Mouse (Mus musculus) kidney, embryonic 16.5 days (tissue): Measurements from ENCODE around the gene Ccdc182. TPM values are rescaled to one million over a fixed set of nuclear protein-coding genes. Genes with fewer than 3 reads are reported as not detected.
A peak's percentile ranks its signal among the peaks of the same experiment; 100 is the strongest.

Experiments
- ATAC-seq: fragments of 200-750 bp; cut with Nextera tagmentation; 2 replicates; pipeline ENCODE4 v1.8.0; 2017; ENCODE audit warnings: moderate TSS enrichment; ENCODE audit not compliant: low FRiP score, low TSS enrichment
- H3K27ac ChIP-seq: fragments of 300-500 bp; sonication (generic); 2 replicates; pipeline ENCODE4 v1.5.1; 2014; ENCODE audit warnings: low read length
- H3K27me3 ChIP-seq: fragments of 300-500 bp; sonication (generic); 2 replicates; pipeline ENCODE4 v1.6.1; 2014; ENCODE audit warnings: low read length, control low read depth, mixed read lengths; ENCODE audit not compliant: insufficient read depth
- H3K36me3 ChIP-seq: fragments of 300-500 bp; sonication (generic); 2 replicates; pipeline ENCODE4 v1.6.1; 2014; ENCODE audit warnings: low read length, control low read depth, mixed read lengths; ENCODE audit not compliant: insufficient read depth
- H3K4me1 ChIP-seq: fragments of 300-500 bp; sonication (generic); 2 replicates; pipeline ENCODE4 v1.6.1; 2014; ENCODE audit warnings: low read length, control low read depth, mixed read lengths; ENCODE audit not compliant: insufficient read depth
- H3K4me2 ChIP-seq: fragments of 300-500 bp; sonication (generic); replicated peaks from 2 replicates; pipeline ENCODE4 v1.6.1; 2014; ENCODE audit warnings: low read depth, low read length
- H3K4me3 ChIP-seq: fragments of 300-500 bp; sonication (generic); 2 replicates; pipeline ENCODE4 v1.5.1; 2014; ENCODE audit warnings: mild to moderate bottlenecking, low read length
- H3K9ac ChIP-seq: fragments of 300-500 bp; sonication (generic); replicated peaks from 2 replicates; pipeline ENCODE4 v1.6.1; 2014; ENCODE audit warnings: low read length
- H3K9me3 ChIP-seq: fragments of 300-500 bp; sonication (generic); 2 replicates; pipeline ENCODE4 v1.6.1; 2016; ENCODE audit warnings: low read length, control low read depth
- WGBS: fragments of 180-500 bp; shearing (Covaris S2); extraction: QIAGEN DNeasy Blood & Tissue Kit; methylation state at CpG from one replicate; pipeline ENCODE4 v1.1.7; 2014; 5-methylcytosine and 5-hydroxymethylcytosine counted together
- polyA plus RNA-seq: library from polyadenylated mRNA; unstranded; fragments of >200 nt; fragmentation: Nextera tagmentation; extraction: Ambion mirVana; gene quantifications from 2 replicates; pipeline ENCODE4 v1.2.1, GENCODE M21; 2015

Gene Ccdc182
- polyA plus RNA-seq, 1 experiment from 2014 or later = 3.0 TPM

GRCm38 (mm10) chr11:88258212-88258611 lies 35.6 kb upstream of the Ccdc182 start:
- Histone ChIP-seq H3K9ac (no peak overlapping the region), H3K9me3 (peaks cover 8% of the 10 kb centered on the region; the same call in 1 of the 2 replicates), H3K4me2 (no peak overlapping the region), H3K4me1 (peaks cover 11% of the 10 kb centered on the region), H3K36me3 (no peaks in the 10 kb centered on the region), H3K27me3 (no peaks in the 10 kb centered on the region), H3K4me3 (no peak overlapping the region), H3K27ac (no peak overlapping the region)
- no peak for ATAC-seq
- 79% methylated on average over 4 of the region's 4 CpGs for WGBS

GRCm38 (mm10) chr11:88260463-88260862 lies 33.4 kb upstream of the Ccdc182 start:
- peaks cover 8% of the 10 kb centered on the region; the same call in 1 of the 2 replicates for H3K9me3 ChIP-seq
- 35% methylated on average over 7 of the region's 7 CpGs for WGBS
- H3K27ac ChIP-seq = no peak overlapping the region
- H3K9ac ChIP-seq = no peak overlapping the region
- H3K27me3 ChIP-seq = no peaks in the 10 kb centered on the region
- no peak overlapping the region for H3K4me3 ChIP-seq
- no peaks in the 10 kb centered on the region for H3K36me3 ChIP-seq
- ATAC-seq = no peak
- no peak overlapping the region for H3K4me2 ChIP-seq
- 0 out of 2 replicates have a peak, but pooled peaks cover 5% of the 10 kb centered on the region for H3K4me1 ChIP-seq

GRCm38 (mm10) chr11:88264889-88265288 lies 29.0 kb upstream of the Ccdc182 start:
- no peak overlapping the region for H3K9ac ChIP-seq
- no peak overlapping the region for H3K4me3 ChIP-seq
- ATAC-seq = peak; percentile 69
- H3K36me3 ChIP-seq = no peaks in the 10 kb centered on the region
- no peaks in the 10 kb centered on the region for H3K27me3 ChIP-seq
- no peak overlapping the region for H3K27ac ChIP-seq
- no peak overlapping the region for H3K4me2 ChIP-seq
- H3K9me3 ChIP-seq = peaks cover 2% of the 10 kb centered on the region; the same call in 1 of the 2 replicates
- 45% methylated on average over 5 of the region's 5 CpGs for WGBS
- H3K4me1 ChIP-seq = 0 out of 2 replicates have a peak, but pooled peaks cover 13% of the 10 kb centered on the region

DNA sequence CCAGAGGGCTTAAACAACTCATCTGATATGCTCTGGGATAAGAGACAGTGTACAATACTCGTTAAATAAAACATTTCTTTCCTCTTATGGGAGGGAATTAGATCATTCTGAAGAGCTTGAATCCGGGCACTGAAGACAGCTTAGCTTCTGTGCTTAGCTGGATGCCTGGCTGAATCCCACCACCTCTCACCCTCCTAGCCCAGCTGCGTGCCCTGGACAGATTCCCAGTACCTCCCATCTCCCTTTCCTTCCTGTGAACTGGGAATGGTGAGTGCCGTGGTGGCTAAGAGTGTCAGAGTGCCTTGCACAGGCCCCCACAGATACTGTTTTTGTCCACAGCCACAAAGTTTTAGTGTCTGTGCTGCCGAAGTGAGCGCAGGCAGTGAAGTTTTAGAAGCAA lies 27.5 kb upstream of the Ccdc182 start:
- Histone ChIP-seq H3K4me1 (0 out of 2 replicates have a peak, but pooled peaks cover 13% of the 10 kb centered on the region), H3K4me2 (no peak overlapping the region), H3K9ac (no peak overlapping the region), H3K27me3 (no peaks in the 10 kb centered on the region), H3K27ac (no peak overlapping the region), H3K9me3 (no peaks in the 10 kb centered on the region), H3K36me3 (no peaks in the 10 kb centered on the region), H3K4me3 (no peak overlapping the region)
- ATAC-seq = no peak
- whole genome bisulfite sequencing = 63% methylated on average over 6 of the region's 6 CpGs

- Histone ChIP-seq H3K9me3 (no peaks in the 10 kb centered on the region), H3K9ac (no peak overlapping the region), H3K4me1 (peaks cover 28% of the 10 kb centered on the region), H3K27ac (no peak overlapping the region), H3K4me2 (no peak overlapping the region), H3K36me3 (no peaks in the 10 kb centered on the region), H3K27me3 (peaks cover 3% of the 10 kb centered on the region; the same call in 1 of the 2 replicates), H3K4me3 (no peak overlapping the region)
- 76% methylated on average over 3 of the region's 3 CpGs for WGBS
- ATAC-seq = no peak
Observed at GRCm38 (mm10) chr11:88271870-88272269, 22.0 kb upstream of the Ccdc182 start.

DNA sequence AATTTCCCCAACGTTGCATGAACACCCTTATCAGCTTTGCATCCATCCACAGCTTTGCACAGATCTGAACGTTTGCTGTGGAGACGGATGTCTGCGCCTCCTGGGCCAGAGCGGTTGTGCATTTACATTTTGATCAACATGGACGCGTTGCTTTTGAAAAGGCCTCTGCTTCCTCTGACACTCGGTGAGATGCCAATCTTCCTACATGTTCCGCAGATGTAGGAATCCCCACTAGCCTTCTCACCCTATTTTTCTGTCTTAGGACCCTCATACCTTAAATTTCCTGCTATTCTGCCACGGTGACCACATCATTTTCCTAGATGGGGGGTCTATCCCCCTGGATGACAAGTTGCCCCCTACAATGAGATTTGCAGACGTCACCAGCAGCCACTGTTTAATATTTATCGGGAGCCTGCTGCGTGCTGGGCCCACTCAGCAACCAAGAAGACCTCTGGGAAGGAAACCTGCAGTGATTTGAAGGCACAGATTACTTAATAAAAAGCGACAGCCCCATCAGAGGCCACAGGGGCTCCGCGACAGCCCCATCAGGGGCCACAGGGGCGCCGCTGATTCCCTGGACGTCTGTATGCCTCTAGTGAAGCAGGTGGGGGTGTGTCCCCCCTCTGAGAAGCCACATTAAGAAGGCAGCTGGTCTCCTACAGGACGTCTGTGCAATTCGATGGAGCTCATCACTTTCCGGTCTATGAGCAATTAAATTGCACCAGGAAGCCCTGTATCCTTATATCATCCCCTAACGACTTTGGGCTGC lies 19.6 kb upstream of the Ccdc182 start:
- Histone ChIP-seq H3K4me2 (peak overlapping the region; percentile 24), H3K4me1 (peaks cover 27% of the 10 kb centered on the region), H3K36me3 (no peaks in the 10 kb centered on the region), H3K27ac (no peak overlapping the region), H3K27me3 (peaks cover 3% of the 10 kb centered on the region; the same call in 1 of the 2 replicates), H3K4me3 (no peak overlapping the region), H3K9me3 (no peaks in the 10 kb centered on the region), H3K9ac (peak overlapping the region; percentile 44; the same call in 1 of the 2 replicates)
- WGBS = 58% methylated on average over 23 of the region's 23 CpGs
- no peak for ATAC-seq

GRCm38 (mm10) chr11:88274901-88275498 lies 18.9 kb upstream of the Ccdc182 start:
- Histone ChIP-seq H3K36me3 (no peaks in the 10 kb centered on the region), H3K9ac (peak overlapping the region; percentile 44; the same call in 1 of the 2 replicates), H3K27ac (0 out of 2 replicates have a peak overlapping the region, but pooled peaks have one; percentile 20), H3K9me3 (no peaks in the 10 kb centered on the region), H3K4me1 (peaks cover 27% of the 10 kb centered on the region), H3K4me3 (no peak overlapping the region), H3K27me3 (peaks cover 3% of the 10 kb centered on the region; the same call in 1 of the 2 replicates), H3K4me2 (peak overlapping the region; percentile 24)
- no peak for ATAC-seq
- WGBS = 9% methylated on average over 13 of the region's 13 CpGs

DNA sequence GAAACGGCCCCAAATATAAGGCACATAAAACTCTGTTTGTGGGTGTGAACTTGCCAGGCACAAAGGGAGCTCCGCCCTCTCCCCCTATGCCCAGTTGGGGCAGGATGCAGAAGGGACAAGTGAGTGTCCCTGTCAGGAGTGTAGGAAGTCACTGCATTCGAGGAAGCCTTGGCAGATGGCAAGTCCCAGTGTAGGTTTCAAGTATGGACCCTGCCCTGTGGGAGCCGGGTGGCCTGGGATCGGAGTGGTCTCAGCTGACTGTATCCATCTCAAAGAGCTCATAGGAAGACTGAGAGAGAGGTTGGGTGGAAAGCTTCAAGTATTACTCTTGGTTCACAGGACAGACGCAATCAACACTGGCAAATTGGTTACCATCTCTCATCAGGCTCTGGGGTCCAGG lies 17.9 kb upstream of the Ccdc182 start:
- 74% methylated on average over 6 of the region's 6 CpGs for WGBS
- no peak for ATAC-seq

GRCm38 (mm10) chr11:88276534-88277308 lies 17.1 kb upstream of the Ccdc182 start:
- 48% methylated on average over 19 of the region's 19 CpGs for WGBS
- ATAC-seq = no peak

More for the DNA sequence above, 17.9 kb upstream of the Ccdc182 start:
- H3K4me1 ChIP-seq = peaks cover 32% of the 10 kb centered on the region
- H3K27ac ChIP-seq = no peak overlapping the region
- no peaks in the 10 kb centered on the region for H3K36me3 ChIP-seq
- peaks cover 3% of the 10 kb centered on the region; the same call in 1 of the 2 replicates for H3K27me3 ChIP-seq
- no peak overlapping the region for H3K4me2 ChIP-seq
- H3K4me3 ChIP-seq = no peak overlapping the region
- H3K9me3 ChIP-seq = no peaks in the 10 kb centered on the region
- H3K9ac ChIP-seq = no peak overlapping the region

More at GRCm38 (mm10) chr11:88276534-88277308, 17.1 kb upstream of the Ccdc182 start:
- Histone ChIP-seq H3K4me1 (peaks cover 32% of the 10 kb centered on the region), H3K4me3 (no peak overlapping the region), H3K27ac (no peak overlapping the region), H3K9ac (no peak overlapping the region), H3K4me2 (no peak overlapping the region), H3K36me3 (no peaks in the 10 kb centered on the region), H3K27me3 (peaks cover 3% of the 10 kb centered on the region; the same call in 1 of the 2 replicates), H3K9me3 (no peaks in the 10 kb centered on the region)
